Mouse (Mus musculus): ENCODE measurements at regions not wholly inside any gene's neighbourhood (a gene's known extent, or its start where the extent isn't known, plus 50 kb on each side); places are given as distances from the start of the nearest gene placed in this dataset.
A peak's percentile ranks its signal among the peaks of the same experiment; 100 is the strongest.

DNA sequence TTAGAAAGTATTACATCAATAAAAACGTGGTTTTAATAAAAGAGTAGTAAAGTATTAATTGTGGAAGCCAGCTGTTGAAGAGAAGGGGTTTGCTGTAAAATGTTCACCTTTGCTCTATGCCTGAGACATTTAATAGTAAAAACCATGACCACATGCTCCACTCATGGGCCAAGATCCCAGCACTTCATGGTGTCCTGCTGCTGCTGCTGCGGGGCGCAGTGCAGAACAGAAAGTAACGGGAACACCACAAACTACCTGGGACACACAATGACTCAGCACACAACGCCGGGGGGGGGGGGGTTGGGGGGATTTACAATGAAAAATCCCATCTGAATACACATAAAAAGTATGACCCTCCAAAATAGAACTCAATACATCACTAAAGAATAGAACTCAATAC lies 124.8 kb upstream of the Klf14 start:
- no peaks in the 10 kb centered on the region for H3K36me3 ChIP-seq (replicated peaks)
- H3K4me1 ChIP-seq (replicated peaks) = peaks cover 20% of the 10 kb centered on the region
- no peak overlapping the region for H3K4me2 ChIP-seq
- H3K27me3 ChIP-seq = no peaks in the 10 kb centered on the region
- 74% methylated on average over 6 of the region's 6 CpGs for WGBS (ENCODE audit: insufficient replicate concordance)
- H3K9ac ChIP-seq = no peak overlapping the region
- H3K4me3 ChIP-seq (replicated peaks) = no peak overlapping the region
- H3K27ac ChIP-seq (replicated peaks) = no peak overlapping the region
- ATAC-seq (ENCODE audit: insufficient read depth) = no peak
- no peaks in the 10 kb centered on the region for H3K9me3 ChIP-seq (replicated peaks)

DNA sequence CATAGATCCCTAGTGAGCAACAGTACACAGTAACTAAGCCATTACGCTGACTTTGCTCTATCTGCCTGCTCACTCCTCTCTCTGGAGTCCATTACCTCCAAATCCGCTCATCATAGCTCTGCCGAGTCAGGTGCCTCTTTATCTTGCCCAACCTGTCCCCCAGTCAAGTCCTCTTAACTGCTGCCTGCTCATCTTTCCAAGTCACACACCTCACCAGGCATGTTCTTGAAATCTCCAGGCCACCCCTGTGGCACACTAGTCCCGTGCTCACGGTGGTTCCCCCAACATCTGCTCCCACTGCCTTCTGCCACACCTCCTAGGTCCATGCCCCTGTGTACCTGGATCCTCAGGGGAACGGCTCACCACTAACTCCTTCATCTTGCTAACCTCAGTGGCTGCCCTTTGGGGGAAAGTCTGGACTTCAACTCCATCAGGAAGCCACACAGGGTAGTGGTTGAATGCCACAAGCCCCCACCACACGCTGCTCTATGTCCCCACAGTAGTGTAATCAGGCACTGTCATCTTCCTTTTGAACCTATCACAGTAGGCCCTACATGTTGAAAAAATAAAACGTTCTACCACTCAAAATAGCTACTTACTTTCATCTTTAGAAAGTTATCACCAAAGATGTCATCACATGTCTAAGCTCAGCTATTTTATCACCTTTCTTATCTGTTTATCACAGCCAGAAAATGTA lies 126.3 kb upstream of the Klf14 start:
- WGBS (ENCODE audit: insufficient replicate concordance) = 36% methylated on average over 8 of the region's 8 CpGs
- no peak overlapping the region for H3K4me2 ChIP-seq
- H3K4me3 ChIP-seq (replicated peaks) = no peak overlapping the region
- H3K9ac ChIP-seq = no peak overlapping the region
- H3K27me3 ChIP-seq = no peaks in the 10 kb centered on the region
- no peaks in the 10 kb centered on the region for H3K9me3 ChIP-seq (replicated peaks)
- H3K4me1 ChIP-seq (replicated peaks) = peaks cover 22% of the 10 kb centered on the region
- ATAC-seq (ENCODE audit: insufficient read depth) = no peak
- no peaks in the 10 kb centered on the region for H3K36me3 ChIP-seq (replicated peaks)
- H3K27ac ChIP-seq (replicated peaks) = no peak overlapping the region

DNA sequence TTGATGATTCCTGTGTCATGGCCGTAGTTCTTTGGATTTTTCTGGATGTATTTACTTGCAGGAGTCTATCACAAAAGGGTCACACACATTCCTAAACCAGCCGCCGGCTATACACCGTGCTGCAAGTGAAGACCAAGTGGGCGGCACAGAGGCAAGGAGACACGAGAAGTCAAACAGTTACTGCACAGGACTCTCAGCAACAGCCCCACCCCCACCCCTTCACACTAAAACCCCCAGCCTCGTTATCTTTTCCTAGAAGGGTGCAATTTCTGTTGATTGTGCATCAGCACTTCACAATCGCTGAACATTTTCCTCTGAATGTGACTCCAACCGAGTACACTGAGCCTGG lies 126.9 kb upstream of the Klf14 start:
- Histone ChIP-seq H3K4me3 (replicated peaks) (no peak overlapping the region), H3K9me3 (replicated peaks) (no peaks in the 10 kb centered on the region), H3K27ac (replicated peaks) (no peak overlapping the region), H3K27me3 (no peaks in the 10 kb centered on the region), H3K9ac (no peak overlapping the region), H3K4me1 (replicated peaks) (peaks cover 24% of the 10 kb centered on the region), H3K4me2 (no peak overlapping the region), H3K36me3 (replicated peaks) (no peaks in the 10 kb centered on the region)
- ATAC-seq (ENCODE audit: insufficient read depth) = no peak
- WGBS (ENCODE audit: insufficient replicate concordance) = 35% methylated on average over 9 of the region's 9 CpGs

DNA sequence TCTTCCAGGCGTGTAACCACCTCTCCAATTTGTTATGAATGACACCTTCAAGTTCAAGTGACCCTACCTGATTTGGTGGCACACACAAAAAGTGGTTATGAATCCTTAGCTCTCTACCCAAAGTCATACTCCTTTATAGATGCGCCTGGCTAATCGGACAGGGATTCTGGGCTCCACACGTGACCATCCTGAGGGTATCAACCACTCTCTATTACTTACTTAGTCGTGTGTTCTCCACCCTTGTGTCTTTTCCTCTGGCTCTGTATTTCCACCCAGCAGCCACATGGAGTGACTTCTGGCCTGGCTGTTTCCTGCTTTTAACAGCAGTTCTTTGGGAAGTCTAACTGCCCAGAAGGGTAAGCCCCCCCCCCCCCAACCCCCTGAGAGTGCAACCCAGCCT lies 127.4 kb upstream of the Klf14 start:
- Histone ChIP-seq H3K4me3 (replicated peaks) (no peak overlapping the region), H3K4me2 (no peak overlapping the region), H3K9ac (no peak overlapping the region), H3K9me3 (replicated peaks) (no peaks in the 10 kb centered on the region), H3K27ac (replicated peaks) (no peak overlapping the region), H3K36me3 (replicated peaks) (no peaks in the 10 kb centered on the region), H3K4me1 (replicated peaks) (peaks cover 27% of the 10 kb centered on the region), H3K27me3 (no peaks in the 10 kb centered on the region)
- ATAC-seq (ENCODE audit: insufficient read depth) = no peak
- WGBS (ENCODE audit: insufficient replicate concordance) = 72% methylated on average over 5 of the region's 5 CpGs

DNA sequence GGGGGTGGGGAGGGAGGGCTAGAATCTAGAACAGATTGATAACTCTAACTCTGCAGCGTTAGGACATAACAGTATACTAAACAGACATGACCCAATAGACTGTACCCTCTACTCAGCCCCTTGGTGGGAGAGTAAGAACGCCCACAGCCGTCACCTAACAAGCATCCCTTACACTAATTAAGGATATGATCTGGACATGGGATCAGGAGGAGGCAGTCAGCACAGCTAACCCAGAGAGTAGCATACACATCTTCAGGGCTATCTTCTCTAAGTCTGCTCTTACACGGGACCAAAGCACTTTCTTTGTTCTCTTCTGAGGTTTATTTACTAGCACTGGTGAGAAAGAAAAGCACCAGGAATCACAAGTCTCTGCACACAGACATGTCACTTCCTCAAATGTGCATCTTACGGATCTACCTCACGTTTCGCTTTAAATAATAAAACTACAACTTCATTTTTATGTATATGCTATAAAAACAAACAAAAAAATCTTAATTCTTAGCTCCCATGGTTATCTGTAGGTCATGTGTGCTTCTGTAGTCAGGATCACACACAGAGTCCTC lies 128.0 kb upstream of the Klf14 start:
- no peak for ATAC-seq (ENCODE audit: insufficient read depth)
- no peak overlapping the region for H3K4me2 ChIP-seq
- no peak overlapping the region for H3K4me3 ChIP-seq (replicated peaks)
- H3K36me3 ChIP-seq (replicated peaks) = no peaks in the 10 kb centered on the region
- H3K4me1 ChIP-seq (replicated peaks) = peaks cover 27% of the 10 kb centered on the region
- H3K9me3 ChIP-seq (replicated peaks) = no peaks in the 10 kb centered on the region
- no peak overlapping the region for H3K9ac ChIP-seq
- no peak overlapping the region for H3K27ac ChIP-seq (replicated peaks)
- no peaks in the 10 kb centered on the region for H3K27me3 ChIP-seq
- WGBS (ENCODE audit: insufficient replicate concordance) = 64% methylated on average over 7 of the region's 7 CpGs

DNA sequence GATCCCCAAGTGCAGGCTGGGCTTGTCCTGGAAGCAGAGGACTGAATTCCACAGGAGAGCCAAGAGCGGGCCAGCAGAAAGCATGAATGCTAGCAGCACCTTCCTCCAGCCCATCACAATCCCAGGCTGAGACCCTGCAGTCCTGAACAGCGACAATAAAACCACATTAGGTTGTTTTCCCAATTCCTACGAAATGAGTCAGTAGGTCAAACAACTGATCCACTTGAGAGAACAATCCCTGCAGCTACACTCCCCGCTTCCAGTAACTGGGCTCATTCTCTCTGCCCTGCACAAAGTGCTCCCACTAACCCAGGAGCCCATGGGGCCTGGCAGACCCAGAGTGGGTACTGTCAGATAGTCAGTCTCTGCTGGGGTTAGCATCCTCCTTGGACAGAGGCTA lies 128.6 kb upstream of the Klf14 start:
- H3K36me3 ChIP-seq (replicated peaks) = no peaks in the 10 kb centered on the region
- no peaks in the 10 kb centered on the region for H3K9me3 ChIP-seq (replicated peaks)
- H3K4me3 ChIP-seq (replicated peaks) = no peak overlapping the region
- no peaks in the 10 kb centered on the region for H3K27me3 ChIP-seq
- H3K4me2 ChIP-seq = no peak overlapping the region
- peaks cover 27% of the 10 kb centered on the region; the same call in 1 of the 2 replicates for H3K4me1 ChIP-seq (replicated peaks)
- ATAC-seq (ENCODE audit: insufficient read depth) = no peak
- H3K27ac ChIP-seq (replicated peaks) = no peak overlapping the region
- 67% methylated on average over 4 of the region's 4 CpGs for WGBS (ENCODE audit: insufficient replicate concordance)
- H3K9ac ChIP-seq = no peak overlapping the region

DNA sequence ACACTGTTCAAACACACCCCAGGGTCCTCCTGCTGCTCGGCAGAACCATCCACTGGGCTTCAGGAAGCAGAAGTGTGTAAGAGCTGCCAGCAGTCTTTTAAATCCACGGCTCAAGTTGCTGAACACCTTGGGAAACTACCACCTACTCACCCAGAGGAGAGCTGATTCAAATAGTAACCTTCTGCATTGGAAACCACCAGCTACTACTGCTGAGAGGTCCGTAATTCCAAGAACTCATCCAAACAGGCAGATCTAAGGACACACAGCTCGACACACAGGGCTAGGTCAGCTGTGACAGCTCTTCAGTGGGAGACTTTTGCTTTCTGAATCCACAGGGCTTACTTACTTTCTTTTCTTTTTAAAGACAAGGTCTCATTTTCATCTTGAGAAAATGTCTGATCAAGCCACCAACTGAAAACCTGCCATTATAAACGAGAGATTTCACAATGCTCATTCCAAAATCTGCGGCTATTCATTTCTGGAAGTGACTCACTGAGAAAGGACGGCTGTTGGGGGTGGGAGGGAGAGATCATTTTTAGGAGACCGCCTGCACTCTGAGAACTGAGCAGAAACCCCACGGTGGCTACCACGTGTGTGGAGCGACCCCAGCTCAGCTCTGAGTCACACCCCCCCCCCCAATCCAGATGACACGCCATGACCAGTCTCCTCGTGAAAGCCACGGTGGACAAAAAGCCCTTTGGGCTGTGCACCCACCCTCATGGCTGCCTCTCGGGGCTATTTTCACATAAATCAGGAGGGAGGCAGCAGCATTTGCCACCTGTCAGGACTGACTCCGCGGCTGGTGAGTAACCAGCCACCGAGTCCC lies 129.5 kb upstream of the Klf14 start:
- 36% methylated on average over 18 of the region's 18 CpGs for WGBS (ENCODE audit: insufficient replicate concordance)
- ATAC-seq (ENCODE audit: insufficient read depth) = no peak
- Histone ChIP-seq H3K36me3 (replicated peaks) (no peaks in the 10 kb centered on the region), H3K27ac (replicated peaks) (no peak overlapping the region), H3K9ac (no peak overlapping the region), H3K27me3 (no peaks in the 10 kb centered on the region), H3K9me3 (replicated peaks) (no peaks in the 10 kb centered on the region), H3K4me1 (replicated peaks) (peaks cover 27% of the 10 kb centered on the region; the same call in 1 of the 2 replicates), H3K4me3 (replicated peaks) (no peak overlapping the region), H3K4me2 (peak overlapping the region; percentile 20; the same call in 1 of the 2 replicates)

DNA sequence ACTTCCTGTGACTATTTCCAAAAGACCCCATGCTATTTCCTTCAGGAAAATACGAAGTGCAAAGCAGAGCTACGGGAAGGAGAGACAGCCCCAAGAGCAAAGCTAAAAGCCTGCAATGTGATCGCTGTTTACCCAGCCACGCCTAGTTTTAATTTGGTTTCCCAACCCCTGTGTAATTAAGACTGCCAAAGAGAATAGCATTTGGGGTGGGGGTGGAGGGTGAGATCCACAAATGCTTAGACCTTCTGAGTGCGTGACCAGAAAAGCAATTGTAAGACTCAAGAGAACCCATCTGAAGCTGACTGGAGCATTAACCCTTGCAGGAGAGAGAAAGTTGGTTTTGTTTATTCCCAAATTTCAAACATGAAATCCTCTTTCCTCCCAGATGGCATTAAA lies 130.1 kb upstream of the Klf14 start:
- WGBS (ENCODE audit: insufficient replicate concordance) = 51% methylated on average over 5 of the region's 5 CpGs
- Histone ChIP-seq H3K4me2 (peak overlapping the region; percentile 20; the same call in 1 of the 2 replicates), H3K4me3 (replicated peaks) (no peak overlapping the region)

DNA sequence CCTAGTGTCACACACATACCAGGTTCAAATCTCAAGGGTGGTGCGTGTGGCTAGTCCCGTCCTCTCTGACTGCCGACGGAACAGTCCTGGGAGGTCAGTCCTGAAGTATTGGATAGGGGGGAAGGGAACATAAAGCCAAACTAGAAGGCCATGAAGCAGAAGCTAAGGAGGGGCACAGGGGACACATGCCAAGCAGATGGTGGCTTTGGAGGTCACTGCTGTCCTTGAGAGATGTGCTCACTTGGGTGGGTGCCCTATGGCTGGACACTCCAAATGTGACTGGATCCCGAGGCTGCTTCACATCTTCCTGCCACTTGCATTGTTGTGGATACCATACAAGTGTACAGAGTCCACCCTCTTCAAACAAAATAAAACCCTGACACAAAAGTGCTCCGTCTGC lies 131.4 kb upstream of the Klf14 start:
- Histone ChIP-seq H3K9ac (no peak overlapping the region), H3K4me3 (replicated peaks) (no peak overlapping the region), H3K27me3 (no peaks in the 10 kb centered on the region), H3K9me3 (replicated peaks) (no peaks in the 10 kb centered on the region), H3K36me3 (replicated peaks) (no peaks in the 10 kb centered on the region), H3K4me2 (no peak overlapping the region), H3K27ac (replicated peaks) (no peak overlapping the region), H3K4me1 (replicated peaks) (peaks cover 22% of the 10 kb centered on the region; the same call in 1 of the 2 replicates)
- WGBS (ENCODE audit: insufficient replicate concordance) = 81% methylated on average over 6 of the region's 6 CpGs
- ATAC-seq (ENCODE audit: insufficient read depth) = no peak

More for the DNA sequence above, 130.1 kb upstream of the Klf14 start:
- Histone ChIP-seq H3K4me1 (replicated peaks) (peaks cover 27% of the 10 kb centered on the region; the same call in 1 of the 2 replicates), H3K36me3 (replicated peaks) (no peaks in the 10 kb centered on the region), H3K9me3 (replicated peaks) (no peaks in the 10 kb centered on the region), H3K27me3 (no peaks in the 10 kb centered on the region), H3K9ac (no peak overlapping the region), H3K27ac (replicated peaks) (no peak overlapping the region)
- ATAC-seq (ENCODE audit: insufficient read depth) = no peak

DNA sequence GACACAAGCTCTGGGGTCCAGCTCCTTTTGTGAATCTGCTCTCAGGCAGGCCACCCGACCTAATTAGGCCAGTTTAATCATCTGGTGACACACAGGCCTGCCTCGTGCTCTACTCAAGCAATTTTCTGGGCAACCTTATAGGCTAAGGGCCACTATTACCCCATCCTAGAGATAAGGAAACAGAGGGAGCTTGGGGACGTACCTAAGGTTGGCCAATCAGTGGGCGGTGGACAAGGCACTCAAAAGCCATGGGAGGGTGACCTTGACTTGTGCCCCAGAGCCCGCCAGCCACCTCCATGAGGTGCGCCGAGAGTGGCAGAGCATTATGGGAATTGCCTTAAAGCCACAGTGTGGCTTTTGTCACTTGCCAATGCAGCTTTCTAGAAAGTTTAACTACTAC lies 131.9 kb upstream of the Klf14 start:
- Histone ChIP-seq H3K27me3 (no peaks in the 10 kb centered on the region), H3K27ac (replicated peaks) (no peak overlapping the region), H3K4me3 (replicated peaks) (no peak overlapping the region), H3K9ac (no peak overlapping the region), H3K4me1 (replicated peaks) (peaks cover 18% of the 10 kb centered on the region; the same call in 1 of the 2 replicates), H3K36me3 (replicated peaks) (no peaks in the 10 kb centered on the region), H3K4me2 (no peak overlapping the region), H3K9me3 (replicated peaks) (no peaks in the 10 kb centered on the region)
- peak; percentile 49 for ATAC-seq (ENCODE audit: insufficient read depth)
- 62% methylated on average over 7 of the region's 7 CpGs for WGBS (ENCODE audit: insufficient replicate concordance)

DNA sequence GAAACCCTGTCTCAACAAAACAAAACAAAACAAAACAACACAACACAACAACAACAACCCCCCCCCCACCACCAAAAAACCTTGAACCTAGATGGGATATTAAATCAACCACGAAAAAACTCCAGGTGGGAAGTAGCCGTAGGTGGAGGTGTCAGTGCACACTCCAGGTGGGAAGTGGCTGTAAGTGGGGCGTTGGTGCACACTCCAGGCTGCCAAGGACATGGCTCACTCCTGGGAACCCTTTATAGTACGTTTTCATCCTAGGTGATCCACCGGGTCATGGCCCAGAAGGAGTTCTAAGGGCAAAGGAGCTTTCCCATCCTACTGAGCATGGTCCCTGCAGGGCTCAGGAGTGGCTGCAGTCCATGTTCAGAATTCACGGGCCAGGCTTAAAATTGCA lies 133.4 kb upstream of the Klf14 start:
- ATAC-seq (ENCODE audit: insufficient read depth) = no peak
- Histone ChIP-seq H3K4me2 (no peak overlapping the region), H3K9ac (no peak overlapping the region), H3K9me3 (replicated peaks) (no peaks in the 10 kb centered on the region), H3K27ac (replicated peaks) (no peak overlapping the region), H3K27me3 (no peaks in the 10 kb centered on the region), H3K36me3 (replicated peaks) (no peaks in the 10 kb centered on the region), H3K4me3 (replicated peaks) (no peak overlapping the region), H3K4me1 (replicated peaks) (peaks cover 11% of the 10 kb centered on the region; the same call in 1 of the 2 replicates)
- WGBS (ENCODE audit: insufficient replicate concordance) = 69% methylated on average over 6 of the region's 6 CpGs

Data from liver, embryonic 15.5 days (tissue).